In the genomic region with DNA sequence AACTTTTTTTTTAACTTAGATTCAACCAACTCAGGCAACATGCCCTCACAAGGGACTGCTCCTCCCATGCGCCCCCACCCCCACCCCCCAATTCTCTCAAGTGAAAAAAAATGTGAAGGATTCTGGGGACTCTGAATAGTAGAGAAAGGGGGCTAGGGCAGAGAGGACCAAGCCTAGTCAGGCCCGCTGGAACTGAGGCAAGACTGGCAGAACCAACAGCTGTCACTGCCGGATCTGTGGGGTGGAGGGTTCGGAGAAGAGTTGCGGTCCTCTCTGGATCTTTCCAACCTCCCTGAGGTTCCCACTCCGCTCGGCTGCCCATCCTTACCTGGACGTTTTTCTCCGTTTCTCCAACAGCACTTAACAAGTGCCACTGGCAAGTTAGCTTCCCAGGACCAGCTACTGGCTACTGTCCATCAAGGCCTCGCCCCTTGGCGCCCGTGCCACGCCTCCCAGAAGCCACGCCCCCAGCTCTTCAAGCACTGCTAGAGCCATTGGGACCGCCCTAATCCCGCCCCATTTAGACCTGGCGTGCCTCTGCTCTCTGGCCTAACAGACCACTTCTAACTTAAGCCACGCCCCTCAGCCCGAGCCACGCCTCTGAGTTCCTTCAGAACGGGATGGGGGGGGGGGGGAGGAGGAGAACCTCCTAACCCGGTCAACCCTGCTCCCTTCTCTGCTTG, we compare ENCODE assay signal across 8 mouse cellular contexts. TPM values are rescaled to one million over a fixed set of nuclear protein-coding genes. Genes with fewer than 3 reads are reported as not detected.
DNase-seq lines count a peak whose midpoint lies in the region; ATAC-seq and TF ChIP-seq lines count a peak whose summit lies in the region.

Car5b (minus strand) TSS at position 391 of the 683 bp plus-strand sequence.

- no peak for TF ChIP-seq POLR2A in brain, embryonic 14.5 days (IDR thresholded peaks at IDR 0.05; ENCODE audit: borderline replicate concordance, extremely low read depth, insufficient read depth, insufficient read length, poor library complexity, severe bottlenecking)

- no peaks in the 10 kb centered on the region for H3K27me3 ChIP-seq in erythroblast, embryonic 14.5 days (ENCODE audit: control insufficient read depth)
- 0 out of 2 replicates have a peak, but pooled peaks cover 3% of the 10 kb centered on the region for H3K27me3 ChIP-seq in heart, embryonic 10.5 days (ENCODE audit: insufficient read depth, poor library complexity, severe bottlenecking)
- H3K27me3 ChIP-seq in kidney, embryonic 14.5 days (ENCODE audit: control insufficient read depth, insufficient read depth, low read length), result no peaks in the 10 kb centered on the region
- H3K27me3 ChIP-seq in limb, embryonic 15.5 days, result no peaks in the 10 kb centered on the region
- H3K27me3 ChIP-seq in midbrain, postnatal 0 days (ENCODE audit: insufficient read depth, low read length), result peaks cover 5% of the 10 kb centered on the region; the same call in 1 of the 2 replicates

- H3K9ac ChIP-seq in kidney, embryonic 14.5 days (ENCODE audit: low read depth, low read length), result 0 out of 2 replicates have a peak within 1 kb of the TSS, but pooled peaks have one; percentile 23
- H3K9ac ChIP-seq in limb, embryonic 15.5 days, result no peak within 1 kb of the TSS
- H3K9ac ChIP-seq in midbrain, postnatal 0 days (replicated peaks; ENCODE audit: low read length, poor library complexity, severe bottlenecking), result no peak within 1 kb of the TSS

- no peak for TF ChIP-seq CTCF in brain, embryonic 14.5 days (IDR thresholded peaks at IDR 0.05; ENCODE audit: borderline replicate concordance, extremely low read depth, insufficient read depth, insufficient read length)
- no peak for TF ChIP-seq CTCF in midbrain, postnatal 0 days (IDR thresholded peaks at IDR 0.05)

- H3K4me1 ChIP-seq in erythroblast, embryonic 14.5 days (ENCODE audit: control insufficient read depth), result peaks cover 6% of the 10 kb centered on the region
- H3K4me1 ChIP-seq in heart, embryonic 10.5 days, result no peaks in the 10 kb centered on the region
- H3K4me1 ChIP-seq in kidney, embryonic 14.5 days (ENCODE audit: control insufficient read depth, insufficient read depth, low read length), result no peaks in the 10 kb centered on the region
- no peaks in the 10 kb centered on the region for H3K4me1 ChIP-seq in limb, embryonic 15.5 days
- no peaks in the 10 kb centered on the region for H3K4me1 ChIP-seq in midbrain, postnatal 0 days (ENCODE audit: insufficient read depth, low read length)

- peak within 1 kb of the TSS; percentile 50 for H3K4me3 ChIP-seq in erythroblast, embryonic 14.5 days (replicated peaks)
- H3K4me3 ChIP-seq in heart, embryonic 10.5 days, result peak within 1 kb of the TSS; percentile 46
- H3K4me3 ChIP-seq in kidney, embryonic 14.5 days (ENCODE audit: low read length), result peak within 1 kb of the TSS; percentile 36
- peak within 1 kb of the TSS; percentile 41 for H3K4me3 ChIP-seq in limb, embryonic 15.5 days
- peak within 1 kb of the TSS; percentile 25 for H3K4me3 ChIP-seq in midbrain, postnatal 0 days (ENCODE audit: low read depth, low read length)

- ATAC-seq in kidney, embryonic 14.5 days (ENCODE audit: low FRiP score, low TSS enrichment), result peak; percentile 100
- ATAC-seq in limb, embryonic 15.5 days (ENCODE audit: insufficient number of reproducible peaks, low FRiP score, low TSS enrichment, low read depth), result peak; percentile 89
- peak; percentile 72 for ATAC-seq in midbrain, postnatal 0 days (ENCODE audit: low FRiP score)

- 15% methylated on average over 22 of the region's 22 CpGs for WGBS in heart, embryonic 10.5 days
- WGBS in kidney, embryonic 14.5 days, result 16% methylated on average over 21 of the region's 22 CpGs
- 13% methylated on average over 22 of the region's 22 CpGs for WGBS in limb, embryonic 15.5 days
- WGBS in midbrain, postnatal 0 days, result 20% methylated on average over 21 of the region's 22 CpGs

- no peaks in the 10 kb centered on the region for H3K9me3 ChIP-seq in erythroblast, embryonic 14.5 days (ENCODE audit: control insufficient read depth, low read length)
- no peaks in the 10 kb centered on the region for H3K9me3 ChIP-seq in heart, embryonic 10.5 days
- no peaks in the 10 kb centered on the region for H3K9me3 ChIP-seq in kidney, embryonic 14.5 days (ENCODE audit: control insufficient read depth, low read length)
- no peaks in the 10 kb centered on the region for H3K9me3 ChIP-seq in limb, embryonic 15.5 days
- no peaks in the 10 kb centered on the region for H3K9me3 ChIP-seq in midbrain, postnatal 0 days (ENCODE audit: low read length)

- H3K27ac ChIP-seq in heart, embryonic 10.5 days, result no peak within 1 kb of the TSS
- no peak within 1 kb of the TSS for H3K27ac ChIP-seq in kidney, embryonic 14.5 days (ENCODE audit: low read depth, low read length)
- H3K27ac ChIP-seq in limb, embryonic 15.5 days, result no peak within 1 kb of the TSS
- H3K27ac ChIP-seq in midbrain, postnatal 0 days (ENCODE audit: low read depth, low read length), result no peak within 1 kb of the TSS

- peak within 1 kb of the TSS; percentile 41 for H3K4me2 ChIP-seq in kidney, embryonic 14.5 days (replicated peaks; ENCODE audit: low read depth, low read length)
- peak within 1 kb of the TSS; percentile 49 for H3K4me2 ChIP-seq in limb, embryonic 15.5 days
- peak within 1 kb of the TSS; percentile 51 for H3K4me2 ChIP-seq in midbrain, postnatal 0 days (ENCODE audit: low read depth, low read length, poor library complexity, severe bottlenecking)

- no peaks in the 10 kb centered on the region for H3K36me3 ChIP-seq in erythroblast, embryonic 14.5 days (ENCODE audit: control insufficient read depth)
- H3K36me3 ChIP-seq in heart, embryonic 10.5 days, result no peaks in the 10 kb centered on the region
- no peaks in the 10 kb centered on the region for H3K36me3 ChIP-seq in kidney, embryonic 14.5 days (ENCODE audit: control insufficient read depth, insufficient read depth, low read length)
- no peaks in the 10 kb centered on the region for H3K36me3 ChIP-seq in limb, embryonic 15.5 days
- no peaks in the 10 kb centered on the region for H3K36me3 ChIP-seq in midbrain, postnatal 0 days (ENCODE audit: insufficient read depth, low read length)

- peak; percentile 80 for DNase-seq in CD4-positive helper T cell, adult 2 months (ENCODE audit: low read depth, low spot score)
- DNase-seq in brain, embryonic 14.5 days (ENCODE audit: low read depth), result peak; percentile 88
- peak; percentile 96 for DNase-seq in heart, embryonic 10.5 days (ENCODE audit: low spot score)
- DNase-seq in midbrain, postnatal 0 days (ENCODE audit: low spot score), result peak; percentile 74
- peak; percentile 58 to 76 for DNase-seq in spleen, postnatal 14 days (ENCODE audit: low spot score in 2 of 2)

RNA-seq across cellular contexts. Expression of gene Car5b, which starts in this region (rescaled TPM):
- polyA plus RNA-seq in brain, embryonic 14.5 days (2012; rRNA removed), result 0.33 and 0.81 TPM in 2 replicates
- not detected in 2 replicates for polyA plus RNA-seq in erythroblast, embryonic 14.5 days (2012)
- 0.25 and 0.26 TPM in 2 replicates for polyA plus RNA-seq in heart, embryonic 10.5 days (2016; fragmentation: Nextera tagmentation; extraction: Ambion mirVana)
- 0.86 and 1.3 TPM in 2 replicates for polyA plus RNA-seq in kidney, embryonic 14.5 days (2014; fragmentation: Nextera tagmentation; extraction: Ambion mirVana)
- polyA plus RNA-seq in limb, embryonic 15.5 days (2015; fragmentation: Nextera tagmentation; extraction: Ambion mirVana), result 1.0 and 1.2 TPM in 2 replicates
- total RNA-seq in midbrain, postnatal 0 days (2014; rRNA removed), result 1.5 and 1.7 TPM in 2 replicates
- 0.76 and 0.85 TPM in 2 replicates for polyA plus RNA-seq in midbrain, postnatal 0 days (2015; fragmentation: Nextera tagmentation; extraction: Ambion mirVana)

Comparison
In these comparisons a context has a peak if more than half of its experiments do, and no peak if none do; other contexts are left out.
1. Peak in DNase-seq in brain, embryonic 14.5 days; RNA of the gene not detected or under 1 TPM.
2. Peak in DNase-seq and H3K4me3 ChIP-seq in heart, embryonic 10.5 days; RNA of the gene not detected or under 1 TPM.